Mouse (Mus musculus): ENCODE measurements around the gene Tuba8. TPM values are rescaled to one million over a fixed set of nuclear protein-coding genes. Genes with fewer than 3 reads are reported as not detected.

Gene Tuba8
- total RNA-seq, 2 experiments from 2014 or later, result 179 to 215 TPM

GRCm38 (mm10) chr6:121226744-121227143 is 16.2 kb downstream of the Tuba8 start:
- DNase-seq, result no peak

GRCm38 (mm10) chr6:121228421-121228820 is 17.9 kb downstream of the Tuba8 start:
- no peak for DNase-seq

GRCm38 (mm10) chr6:121232652-121233051 is 22.2 kb downstream of the Tuba8 start:
- no peak for DNase-seq

GRCm38 (mm10) chr6:121236386-121236785 is 25.9 kb downstream of the Tuba8 start:
- no peak for DNase-seq

- no peak for DNase-seq
Measured at GRCm38 (mm10) chr6:121238209-121238608, 27.7 kb downstream of the Tuba8 start.

- DNase-seq, result no peak
Measured at GRCm38 (mm10) chr6:121241780-121242179, 31.3 kb downstream of the Tuba8 start.

GRCm38 (mm10) chr6:121243161-121243560 is 32.7 kb downstream of the Tuba8 start:
- DNase-seq, result no peak

GRCm38 (mm10) chr6:121245127-121246036 is 34.9 kb downstream of the Tuba8 start, which contains the start of gene Usp18:
Usp18 (plus strand) TSS chr6:121245906.
- peak; percentile 91 for DNase-seq

GRCm38 (mm10) chr6:121246037-121246361 is 35.5 kb downstream of the Tuba8 start:
- no peak for DNase-seq

GRCm38 (mm10) chr6:121250406-121250805 is 39.9 kb downstream of the Tuba8 start:
- no peak for DNase-seq

GRCm38 (mm10) chr6:121251256-121251655 is 40.8 kb downstream of the Tuba8 start:
- no peak for DNase-seq

- DNase-seq, result peak; percentile 21
Measured at GRCm38 (mm10) chr6:121260548-121260947, 50.1 kb downstream of the Tuba8 start.

GRCm38 (mm10) chr6:121261233-121261632 is 50.7 kb downstream of the Tuba8 start:
- no peak for DNase-seq

GRCm38 (mm10) chr6:121262004-121262403 is 51.5 kb downstream of the Tuba8 start:
- DNase-seq, result no peak

- no peak for DNase-seq
Measured at GRCm38 (mm10) chr6:121262496-121262895, 52.0 kb downstream of the Tuba8 start.

- no peak for DNase-seq
Measured at GRCm38 (mm10) chr6:121270156-121270555, 59.7 kb downstream of the Tuba8 start.

- no peak for DNase-seq
Measured at GRCm38 (mm10) chr6:121271707-121272074, 61.2 kb downstream of the Tuba8 start.

- peak; percentile 61 for DNase-seq
Measured at GRCm38 (mm10) chr6:121272075-121272800, 61.7 kb downstream of the Tuba8 start.

- no peak for DNase-seq
Measured at GRCm38 (mm10) chr6:121274356-121274755, 63.9 kb downstream of the Tuba8 start.
